In genomic region chrX:152002865-152003264, GRCm38 (mm10) we compare ENCODE assay signal across 8 mouse cellular contexts. TPM values are rescaled to one million over a fixed set of nuclear protein-coding genes. Genes with fewer than 3 reads are reported as not detected.
DNase-seq lines count a peak whose midpoint lies in the region; ATAC-seq lines count a peak whose summit lies in the region.

No protein-coding gene starts in this region.

- no peak overlapping the region for H3K9ac ChIP-seq in forebrain, embryonic 14.5 days (ENCODE audit: low read length)
- no peak overlapping the region for H3K9ac ChIP-seq in liver, embryonic 15.5 days

- WGBS in heart, embryonic 10.5 days, result 67% methylated on average over 2 of the region's 2 CpGs
- WGBS in forebrain, embryonic 14.5 days, result 88% methylated on average over 2 of the region's 2 CpGs
- WGBS in liver, embryonic 15.5 days (ENCODE audit: insufficient replicate concordance), result 44% methylated on average over 2 of the region's 2 CpGs

- H3K4me1 ChIP-seq in heart, embryonic 10.5 days, result no peaks in the 10 kb centered on the region
- no peaks in the 10 kb centered on the region for H3K4me1 ChIP-seq in forebrain, embryonic 14.5 days (ENCODE audit: control insufficient read depth, insufficient read depth, low read length)
- H3K4me1 ChIP-seq in liver, embryonic 15.5 days (replicated peaks), result peaks cover 9% of the 10 kb centered on the region

- H3K4me3 ChIP-seq in heart, embryonic 10.5 days, result peak overlapping the region; percentile 22; the same call in 1 of the 2 replicates
- no peak overlapping the region for H3K4me3 ChIP-seq in forebrain, embryonic 14.5 days (ENCODE audit: low read depth, low read length)
- H3K4me3 ChIP-seq in liver, embryonic 15.5 days (replicated peaks), result no peak overlapping the region

- DNase-seq in heart, embryonic 10.5 days (ENCODE audit: low spot score), result no peak
- DNase-seq in heart, postnatal 36 days, result no peak
- peak; percentile 59 for DNase-seq in 416B (ENCODE audit: low read depth)
- DNase-seq in forebrain, embryonic 14.5 days (ENCODE audit: low spot score), result no peak
- DNase-seq in right cerebral cortex, postnatal 10 days (ENCODE audit: low spot score in 2 of 2), result no peak
- DNase-seq in cerebellum, adult 11-12 months, result no peak
- DNase-seq in left cerebral cortex, adult 8-10 months (ENCODE audit: low spot score in 2 of 2), result no peak

- peaks cover 43% of the 10 kb centered on the region for H3K36me3 ChIP-seq in heart, embryonic 10.5 days
- peaks cover 2% of the 10 kb centered on the region; the same call in 1 of the 2 replicates for H3K36me3 ChIP-seq in forebrain, embryonic 14.5 days (ENCODE audit: control insufficient read depth, insufficient read depth, low read length)
- H3K36me3 ChIP-seq in liver, embryonic 15.5 days (replicated peaks), result 0 out of 2 replicates have a peak, but pooled peaks cover 7% of the 10 kb centered on the region

- H3K4me2 ChIP-seq in forebrain, embryonic 14.5 days (ENCODE audit: low read length), result 0 out of 2 replicates have a peak overlapping the region, but pooled peaks have one; percentile 12
- H3K4me2 ChIP-seq in liver, embryonic 15.5 days, result peak overlapping the region; percentile 80; the same call in 1 of the 2 replicates

- peaks cover 73% of the 10 kb centered on the region; the same call in 1 of the 2 replicates for H3K27me3 ChIP-seq in heart, embryonic 10.5 days (ENCODE audit: insufficient read depth, poor library complexity, severe bottlenecking)
- no peaks in the 10 kb centered on the region for H3K27me3 ChIP-seq in forebrain, embryonic 14.5 days (replicated peaks; ENCODE audit: control insufficient read depth, insufficient read depth, low read length)
- peaks cover 16% of the 10 kb centered on the region for H3K27me3 ChIP-seq in liver, embryonic 15.5 days

- no peaks in the 10 kb centered on the region for H3K9me3 ChIP-seq in heart, embryonic 10.5 days
- H3K9me3 ChIP-seq in forebrain, embryonic 14.5 days (replicated peaks; ENCODE audit: control insufficient read depth, low read length), result no peaks in the 10 kb centered on the region
- H3K9me3 ChIP-seq in liver, embryonic 15.5 days (replicated peaks), result no peaks in the 10 kb centered on the region

- no peak for ATAC-seq in forebrain, embryonic 14.5 days
- ATAC-seq in liver, embryonic 15.5 days (ENCODE audit: insufficient read depth), result no peak

- intact Hi-C loops in heart, postnatal 36 days (cut with DNase I), result loop anchor here (2.0 kb wide), 1 partner anchor 14 kb away; the partner anchor contains the start of genes Ribc1 and Smc1a

- no peak overlapping the region for H3K27ac ChIP-seq in heart, embryonic 10.5 days
- no peak overlapping the region for H3K27ac ChIP-seq in forebrain, embryonic 14.5 days (ENCODE audit: low read depth, low read length)
- no peak overlapping the region for H3K27ac ChIP-seq in liver, embryonic 15.5 days (replicated peaks)

RNA-seq across cellular contexts. Expression of gene Hsd17b10, which starts 1.2 kb away (rescaled TPM):
- polyA plus RNA-seq in heart, embryonic 10.5 days (2016; fragmentation: Nextera tagmentation; extraction: Ambion mirVana), result 193 and 201 TPM in 2 replicates
- 100 to 1,000 TPM; 224 to 261 TPM for total RNA-seq in heart, postnatal 36 days (2021)
- 136 and 151 TPM in 2 replicates for polyA plus RNA-seq in forebrain, embryonic 14.5 days (2014; fragmentation: Nextera tagmentation; extraction: Ambion mirVana)
- polyA plus RNA-seq in liver, embryonic 15.5 days (2015; fragmentation: Nextera tagmentation; extraction: Ambion mirVana), result 106 and 113 TPM in 2 replicates
- 10 to 100 TPM; 46.1 to 51.1 (median 50.0) TPM for total RNA-seq in left cerebral cortex, adult 8-10 months (2022)

RNA-seq across cellular contexts. Expression of gene Ribc1, which starts 13.2 kb away (rescaled TPM):
- 3.2 and 4.1 TPM in 2 replicates for polyA plus RNA-seq in heart, embryonic 10.5 days (2016; fragmentation: Nextera tagmentation; extraction: Ambion mirVana)
- total RNA-seq in heart, postnatal 36 days (2021), result under 1 TPM; 0.25 to 0.35 TPM
- polyA plus RNA-seq in forebrain, embryonic 14.5 days (2014; fragmentation: Nextera tagmentation; extraction: Ambion mirVana), result 3.3 and 3.4 TPM in 2 replicates
- 1.9 and 2.0 TPM in 2 replicates for polyA plus RNA-seq in liver, embryonic 15.5 days (2015; fragmentation: Nextera tagmentation; extraction: Ambion mirVana)
- total RNA-seq in left cerebral cortex, adult 8-10 months (2022), result 1 to 10 TPM in 1 of 4 experiments, under 1 TPM in 3; 0.32 to 1.3 (median 0.78) TPM

RNA-seq across cellular contexts. Expression of gene Smc1a, which starts 13.4 kb away (rescaled TPM):
- 73.9 and 88.5 TPM in 2 replicates for polyA plus RNA-seq in heart, embryonic 10.5 days (2016; fragmentation: Nextera tagmentation; extraction: Ambion mirVana)
- 10 to 100 TPM; 27.2 to 28.7 TPM for total RNA-seq in heart, postnatal 36 days (2021)
- polyA plus RNA-seq in forebrain, embryonic 14.5 days (2014; fragmentation: Nextera tagmentation; extraction: Ambion mirVana), result 84.0 and 86.1 TPM in 2 replicates
- polyA plus RNA-seq in liver, embryonic 15.5 days (2015; fragmentation: Nextera tagmentation; extraction: Ambion mirVana), result 47.7 and 48.6 TPM in 2 replicates
- total RNA-seq in left cerebral cortex, adult 8-10 months (2022), result 10 to 100 TPM; 47.4 to 60.7 (median 49.9) TPM
